Mouse (Mus musculus) frontal cortex, adult 2 months (tissue): ENCODE results near the gene Hist1h4b. TPM values are rescaled to one million over a fixed set of nuclear protein-coding genes. Genes with fewer than 3 reads are reported as not detected.

Source experiments
- DNase-seq, 2 experiments: peaks; one replicate each; pipeline ENCODE4 v3.0.0; 2022; ENCODE audit warnings: low spot score in 1 of 2; ENCODE audit errors: extremely low spot score in 1 of 2
- polyA plus RNA-seq: library from polyadenylated mRNA; depleted of rRNA; stranded (reverse); fragments of >200 nt; gene quantifications from 2 replicates; pipeline ENCODE4 v1.2.3, GENCODE M21; 2012

Hist1h4b gene
- polyA plus RNA-seq, 1 experiment = 2.9 TPM

DNA sequence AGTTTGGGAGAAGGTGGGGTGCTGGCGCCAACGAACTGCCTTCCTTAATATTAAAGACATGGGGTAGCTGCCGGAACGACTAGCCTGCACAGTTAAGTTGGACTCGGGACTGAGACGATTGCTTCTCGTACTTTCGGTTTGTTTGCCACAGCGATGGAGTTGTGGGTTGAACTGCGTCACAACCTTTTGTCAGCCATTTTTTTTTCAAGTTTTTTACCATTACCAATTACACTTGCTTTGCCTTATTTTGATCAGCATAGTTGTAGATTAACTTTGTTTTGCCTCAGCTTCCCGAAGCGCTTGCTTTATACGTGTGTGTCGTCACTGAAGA, 16.9 kb upstream of the Hist1h4b start:
- no peak for DNase-seq

DNA sequence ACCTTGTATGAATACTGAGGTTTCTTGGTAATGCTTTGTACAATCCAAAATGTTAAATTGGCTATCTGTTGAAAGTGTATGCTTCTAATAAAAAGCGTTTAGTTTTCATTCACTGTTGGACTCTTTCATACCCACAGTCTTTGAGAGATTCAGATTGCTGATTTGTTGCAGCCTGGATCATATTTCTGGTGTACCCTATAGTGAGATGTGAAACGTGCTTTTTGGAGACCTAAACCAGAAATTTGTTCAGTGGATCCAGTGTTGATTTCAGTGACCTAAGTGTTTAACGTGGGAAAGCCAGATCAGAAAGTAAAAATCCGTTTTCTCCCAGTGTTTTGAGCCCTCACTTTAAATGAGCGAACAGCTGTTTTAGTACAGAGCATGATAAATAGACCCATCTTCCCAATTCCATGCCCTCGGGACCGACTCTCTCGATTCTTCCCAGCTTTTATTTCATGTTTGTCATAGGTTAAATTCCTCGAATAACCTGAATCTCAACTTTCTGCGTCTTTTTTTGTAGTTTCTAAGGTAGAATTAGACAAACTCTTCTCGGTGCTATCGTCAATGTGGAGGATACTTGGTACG, 16.5 kb upstream of the Hist1h4b start:
- no peak for DNase-seq

DNA sequence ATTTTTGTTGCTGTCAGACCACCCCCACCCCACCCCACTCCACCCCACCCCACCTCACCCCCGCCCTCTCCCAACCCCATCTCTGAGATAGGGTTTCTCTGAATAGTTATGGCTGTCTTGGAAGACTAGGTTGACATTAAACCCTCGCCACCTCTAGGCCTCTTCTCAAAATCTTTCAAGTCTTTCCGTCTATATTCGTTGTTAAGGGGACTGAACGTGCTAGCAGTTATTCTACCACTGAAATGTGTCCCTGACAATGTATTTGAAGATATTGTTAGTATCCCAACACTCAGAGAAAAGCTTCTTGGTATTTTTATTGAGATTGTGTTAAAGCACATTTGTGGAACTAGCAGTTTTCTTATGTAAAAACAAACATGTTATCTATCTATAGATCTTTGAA, 15.9 kb upstream of the Hist1h4b start:
- DNase-seq = no peak

DNA sequence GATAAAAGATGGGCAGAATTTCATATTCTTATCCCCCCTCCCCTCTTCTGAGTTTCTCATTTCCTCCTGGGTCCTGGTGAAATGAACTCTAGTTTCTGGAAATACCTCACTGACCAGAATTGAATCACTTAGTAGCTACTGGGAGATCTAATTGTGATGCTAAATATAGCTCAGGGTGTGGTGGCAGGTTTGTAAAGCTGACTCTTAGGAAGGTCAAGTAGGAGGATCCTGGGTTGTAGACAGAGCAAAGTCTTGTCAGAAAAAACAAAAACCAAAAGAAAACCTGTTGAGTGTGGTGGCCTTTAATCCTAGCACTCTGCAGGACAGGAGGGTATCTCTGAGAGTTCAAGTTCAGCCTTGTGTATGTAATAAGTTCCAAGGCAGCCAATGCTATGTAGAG, 14.8 kb upstream of the Hist1h4b start:
- DNase-seq = no peak

DNA sequence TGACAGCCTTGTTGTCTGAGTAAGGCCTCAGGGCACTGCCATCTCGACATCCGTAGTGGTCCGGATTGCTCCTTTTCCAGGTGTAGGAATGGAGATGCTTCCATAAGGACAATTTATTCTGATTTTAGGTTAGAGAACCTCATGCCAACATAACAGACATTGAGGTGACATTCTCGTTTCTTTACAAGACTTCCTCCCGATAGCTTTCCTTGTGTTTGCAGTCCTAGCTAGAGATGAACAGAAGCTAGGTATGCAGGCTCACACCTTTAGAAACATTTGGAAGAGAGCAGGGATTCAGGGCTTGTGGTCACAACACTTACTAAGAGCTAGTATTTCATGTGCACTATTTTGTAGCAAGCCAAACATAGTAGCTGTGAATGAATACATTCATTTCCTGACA, 13.6 kb upstream of the Hist1h4b start:
- DNase-seq = no peak

DNA sequence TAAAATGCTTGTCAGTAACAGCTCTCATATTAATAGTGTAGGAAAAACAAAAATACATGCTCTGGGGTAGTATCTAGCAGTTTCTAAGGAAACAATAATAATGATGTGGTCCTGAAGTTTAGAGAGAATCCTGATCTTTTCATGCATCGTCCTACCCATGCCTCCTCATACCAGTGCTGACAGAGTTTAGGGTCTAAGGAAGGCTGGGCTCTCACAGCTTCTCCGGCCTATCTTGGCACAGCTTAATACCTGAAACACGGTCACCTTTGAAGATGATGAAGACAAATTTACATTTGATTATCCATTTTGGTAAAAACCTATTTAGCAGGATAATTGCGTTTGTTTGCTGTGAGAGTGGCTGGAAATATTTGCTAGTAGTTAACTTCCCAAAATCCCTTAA, 12.8 kb upstream of the Hist1h4b start:
- DNase-seq = no peak

DNA sequence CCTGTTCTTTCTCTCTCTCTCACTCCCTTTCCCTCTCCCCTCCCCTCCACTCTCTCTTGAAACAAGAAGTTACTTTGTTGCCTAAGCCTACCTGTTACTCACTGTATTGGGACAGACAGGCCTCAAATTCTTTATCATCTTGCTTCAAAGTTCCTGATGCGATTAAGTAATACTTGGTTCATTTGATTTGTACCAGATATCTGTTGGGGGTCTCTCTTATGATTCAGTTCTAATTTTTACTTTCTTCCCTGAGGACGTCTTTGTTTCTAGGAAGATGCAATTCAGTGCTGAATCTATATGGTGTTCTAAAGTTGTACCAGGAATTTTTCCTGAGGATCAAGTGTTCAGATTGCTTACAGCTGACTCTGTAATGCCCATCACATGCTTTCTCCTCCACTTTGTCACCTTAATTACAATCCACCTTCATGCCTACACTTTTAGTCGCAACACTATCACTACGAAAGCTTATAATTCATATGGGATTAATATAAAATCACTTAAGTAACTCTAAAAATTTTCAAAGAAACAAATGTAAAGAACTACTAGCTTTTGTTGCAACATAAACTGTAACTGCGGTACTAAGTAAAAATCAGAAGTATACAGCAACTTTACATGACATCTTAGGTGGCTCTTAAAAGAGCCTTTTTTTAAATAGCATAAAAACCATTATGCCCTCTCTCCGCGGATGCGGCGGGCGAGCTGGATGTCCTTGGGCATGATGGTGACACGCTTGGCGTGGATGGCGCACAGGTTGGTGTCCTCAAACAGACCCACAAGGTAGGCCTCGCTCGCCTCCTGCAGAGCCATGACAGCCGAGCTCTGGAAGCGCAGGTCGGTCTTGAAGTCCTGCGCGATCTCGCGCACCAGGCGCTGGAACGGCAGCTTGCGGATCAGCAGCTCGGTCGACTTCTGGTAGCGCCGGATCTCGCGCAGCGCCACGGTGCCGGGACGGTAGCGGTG, 12.1 kb upstream of the Hist1h4b start:
- DNase-seq = no peak

DNA sequence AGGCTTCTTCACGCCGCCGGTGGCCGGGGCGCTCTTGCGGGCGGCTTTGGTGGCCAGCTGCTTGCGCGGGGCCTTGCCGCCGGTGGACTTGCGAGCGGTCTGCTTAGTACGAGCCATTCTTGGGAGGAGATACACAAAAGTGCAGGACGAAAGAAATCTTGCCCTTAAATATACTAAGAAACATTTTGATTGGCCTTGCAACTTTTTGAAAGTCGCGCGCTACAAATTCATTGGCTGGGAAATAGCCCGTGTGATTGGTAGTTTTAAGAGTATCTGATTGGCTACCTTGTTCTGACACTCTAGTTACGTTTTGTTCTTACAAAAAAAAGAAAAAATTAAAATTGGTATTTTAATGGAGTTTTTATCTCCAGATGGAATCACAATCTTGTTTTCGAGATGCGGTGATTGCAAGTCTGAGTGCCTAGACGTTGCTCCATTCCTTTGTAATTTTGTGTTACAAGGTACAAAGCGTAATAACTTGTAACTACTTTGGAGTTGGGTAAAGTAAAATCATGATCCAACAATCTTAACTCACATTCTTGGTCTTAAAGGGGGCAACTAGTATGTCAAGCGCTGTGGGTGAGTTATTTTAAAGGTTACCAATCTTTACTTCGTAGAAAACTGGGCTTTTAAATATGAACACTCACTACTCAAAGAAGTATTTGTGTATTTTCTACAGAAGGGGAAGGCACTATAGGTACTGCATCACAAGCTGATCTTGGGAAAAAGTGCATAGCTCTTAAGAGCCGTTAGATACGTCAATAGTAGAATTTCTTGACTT, 11.2 kb upstream of the Hist1h4b start, which contains the start of gene Hist1h3c:
TSS of gene Hist1h3c (minus strand) at position 222 of the 781 bp plus-strand sequence.
- DNase-seq = peak; percentile 75 to 93

DNA sequence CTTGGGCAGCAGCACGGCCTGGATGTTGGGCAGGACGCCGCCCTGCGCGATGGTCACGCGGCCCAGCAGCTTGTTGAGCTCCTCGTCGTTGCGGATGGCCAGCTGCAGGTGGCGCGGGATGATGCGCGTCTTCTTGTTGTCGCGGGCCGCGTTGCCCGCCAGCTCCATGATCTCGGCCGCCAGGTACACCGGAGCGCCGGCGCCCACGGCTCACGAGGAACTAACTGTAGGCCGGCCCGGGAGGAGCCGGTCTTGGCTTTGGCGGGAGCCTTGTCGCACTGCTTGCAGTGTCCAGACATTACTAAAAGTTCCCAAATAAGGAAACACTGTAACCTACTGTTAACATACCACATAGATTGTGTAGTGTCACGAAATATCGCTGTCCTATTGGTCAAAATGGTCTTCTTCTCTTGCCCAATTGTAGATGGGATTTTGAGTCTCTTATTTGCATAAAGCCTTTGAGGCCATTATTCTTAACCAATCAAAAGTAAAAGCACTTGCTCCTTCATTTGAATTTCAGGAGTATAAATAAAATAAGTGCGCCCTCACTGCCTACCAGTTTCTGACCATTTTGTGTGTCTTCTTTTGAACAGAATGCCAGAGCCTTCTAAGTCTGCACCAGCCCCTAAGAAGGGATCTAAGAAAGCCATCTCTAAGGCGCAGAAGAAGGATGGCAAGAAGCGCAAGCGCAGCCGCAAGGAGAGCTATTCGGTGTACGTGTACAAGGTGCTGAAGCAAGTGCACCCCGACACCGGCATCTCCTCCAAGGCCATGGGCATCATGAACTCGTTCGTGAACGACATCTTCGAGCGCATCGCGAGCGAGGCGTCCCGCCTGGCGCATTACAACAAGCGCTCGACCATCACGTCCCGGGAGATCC, 10.4 kb upstream of the Hist1h4b start, which contains the start of gene Hist1h2bb:
TSS of gene Hist1h2bb (plus strand) at position 534 of the 880 bp plus-strand sequence.
- peak; percentile 91 to 92 for DNase-seq

DNA sequence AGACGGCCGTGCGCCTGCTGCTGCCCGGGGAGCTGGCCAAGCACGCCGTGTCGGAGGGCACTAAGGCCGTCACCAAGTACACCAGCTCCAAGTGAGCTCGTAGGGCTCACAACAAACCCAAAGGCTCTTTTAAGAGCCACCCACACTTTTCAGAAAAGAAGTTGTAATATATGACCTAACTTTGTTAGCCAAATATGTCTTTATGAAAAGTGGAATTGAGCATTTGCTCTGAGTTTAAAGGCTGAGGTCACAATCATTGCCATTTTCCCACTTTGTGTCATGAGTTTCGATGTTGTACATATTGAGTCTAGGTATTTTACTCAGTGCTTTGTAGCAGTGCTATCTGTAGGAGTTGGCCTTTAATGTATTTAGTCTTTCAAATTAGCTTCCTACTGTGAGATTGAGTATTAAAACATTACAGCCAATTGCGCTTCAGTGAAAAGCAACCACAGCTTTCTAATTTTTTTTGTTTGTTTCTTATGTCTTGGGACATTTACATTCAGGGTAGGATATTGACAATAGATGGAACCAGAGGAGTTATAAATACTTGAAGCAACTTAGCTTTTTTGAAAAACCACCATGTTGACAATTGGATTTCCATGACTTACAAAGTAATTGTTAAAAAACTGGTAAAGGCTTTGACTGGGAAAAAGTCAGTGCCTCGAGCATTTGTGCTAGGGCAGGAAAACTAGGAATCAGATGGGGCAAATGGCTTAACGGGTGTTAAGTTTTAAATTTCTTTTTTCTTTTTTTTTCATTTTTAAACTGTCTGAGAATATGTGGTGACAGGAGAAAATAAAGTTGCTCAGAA, 9.5 kb upstream of the Hist1h4b start:
- no peak for DNase-seq

DNA sequence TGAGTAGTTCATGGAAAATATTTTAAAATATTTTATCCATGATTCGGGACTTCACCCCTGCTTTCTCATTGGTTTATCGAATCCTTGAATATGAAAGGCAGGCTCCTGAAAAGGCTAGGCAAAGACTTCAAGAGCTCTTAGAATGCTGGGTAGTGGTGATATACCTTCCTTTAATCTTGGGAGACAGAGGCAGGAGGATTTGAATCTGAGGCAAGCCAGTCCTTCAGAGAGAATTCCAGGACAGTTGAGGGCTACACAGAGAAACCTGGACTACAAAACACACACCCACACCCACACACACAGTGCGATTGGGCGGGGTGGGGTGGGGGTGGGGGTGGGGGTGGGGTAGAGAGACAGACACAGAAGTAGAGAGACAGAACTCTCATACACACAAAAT, 8.9 kb upstream of the Hist1h4b start:
- no peak for DNase-seq

DNA sequence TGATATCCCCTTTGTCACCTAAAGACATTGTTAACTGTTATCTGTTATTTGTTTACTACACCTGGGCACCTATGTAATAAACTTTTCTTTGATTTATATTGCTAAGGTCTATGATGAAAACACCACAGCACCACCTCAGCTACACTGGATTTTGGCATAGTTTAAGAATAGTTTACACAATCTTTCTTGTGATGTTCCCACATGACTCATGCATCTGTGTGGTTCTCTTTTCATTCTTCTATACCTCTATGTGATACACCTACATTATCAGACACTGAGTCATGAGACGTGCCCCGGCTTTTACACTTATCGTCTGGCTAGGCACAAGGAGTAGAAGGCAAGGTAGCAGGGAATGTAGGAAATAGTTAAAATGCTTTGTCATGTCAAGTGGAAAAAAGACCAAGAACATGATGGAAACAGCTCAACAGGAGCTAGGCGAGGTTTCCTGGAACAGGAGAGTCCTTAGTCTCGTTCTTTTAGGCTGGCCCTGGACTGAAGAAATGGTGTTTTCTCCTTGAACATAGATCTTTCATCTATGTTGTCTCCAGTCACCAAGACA, 7.2 kb upstream of the Hist1h4b start:
- DNase-seq = no peak

DNA sequence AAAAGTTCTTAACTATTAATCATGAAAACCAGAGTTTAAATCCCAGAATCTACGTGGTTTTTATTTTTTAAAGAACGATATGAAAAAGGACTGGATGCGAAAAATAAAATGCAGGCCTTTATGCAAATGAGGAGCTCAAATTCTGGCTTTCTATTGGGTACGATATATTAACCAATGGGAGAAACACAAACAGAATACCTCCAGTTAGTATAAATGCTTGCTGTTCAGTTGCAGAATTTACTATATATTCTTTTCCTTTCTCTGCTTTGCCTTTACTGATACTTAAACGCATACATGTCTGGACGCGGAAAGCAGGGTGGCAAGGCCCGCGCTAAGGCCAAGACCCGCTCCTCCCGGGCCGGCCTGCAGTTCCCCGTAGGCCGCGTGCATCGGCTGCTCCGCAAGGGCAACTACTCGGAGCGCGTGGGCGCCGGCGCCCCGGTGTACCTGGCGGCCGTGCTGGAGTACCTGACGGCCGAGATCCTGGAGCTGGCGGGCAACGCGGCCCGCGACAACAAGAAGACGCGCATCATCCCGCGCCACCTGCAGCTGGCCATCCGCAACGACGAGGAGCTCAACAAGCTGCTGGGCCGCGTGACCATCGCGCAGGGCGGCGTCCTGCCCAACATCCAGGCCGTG, 5.9 kb upstream of the Hist1h4b start, which contains the start of gene Hist1h2ab:
TSS of gene Hist1h2ab (plus strand) at position 288 of the 639 bp plus-strand sequence.
- DNase-seq = peak in 1 of 2 experiments; percentile 78

DNA sequence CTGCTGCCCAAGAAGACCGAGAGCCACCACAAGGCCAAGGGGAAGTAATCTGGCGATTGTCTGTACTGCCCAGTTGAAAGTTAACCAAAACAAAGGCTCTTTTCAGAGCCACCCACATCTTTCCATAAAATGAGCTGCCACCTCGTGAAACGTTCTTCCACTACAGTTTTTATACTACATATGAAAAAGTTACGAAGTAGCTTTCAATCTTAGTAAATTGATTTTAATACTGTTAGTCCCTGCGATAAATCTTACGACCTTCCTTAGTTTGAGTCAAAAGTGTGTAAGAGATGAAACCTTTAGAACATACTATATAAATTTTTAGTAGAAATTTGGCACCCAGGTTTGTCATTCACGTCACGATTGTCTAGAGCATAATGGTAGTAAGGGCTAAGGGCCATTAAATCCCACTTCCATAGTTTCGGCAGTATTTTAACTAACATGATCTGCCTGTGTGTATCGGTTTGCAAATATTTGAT, 5.3 kb upstream of the Hist1h4b start:
- no peak for DNase-seq

DNA sequence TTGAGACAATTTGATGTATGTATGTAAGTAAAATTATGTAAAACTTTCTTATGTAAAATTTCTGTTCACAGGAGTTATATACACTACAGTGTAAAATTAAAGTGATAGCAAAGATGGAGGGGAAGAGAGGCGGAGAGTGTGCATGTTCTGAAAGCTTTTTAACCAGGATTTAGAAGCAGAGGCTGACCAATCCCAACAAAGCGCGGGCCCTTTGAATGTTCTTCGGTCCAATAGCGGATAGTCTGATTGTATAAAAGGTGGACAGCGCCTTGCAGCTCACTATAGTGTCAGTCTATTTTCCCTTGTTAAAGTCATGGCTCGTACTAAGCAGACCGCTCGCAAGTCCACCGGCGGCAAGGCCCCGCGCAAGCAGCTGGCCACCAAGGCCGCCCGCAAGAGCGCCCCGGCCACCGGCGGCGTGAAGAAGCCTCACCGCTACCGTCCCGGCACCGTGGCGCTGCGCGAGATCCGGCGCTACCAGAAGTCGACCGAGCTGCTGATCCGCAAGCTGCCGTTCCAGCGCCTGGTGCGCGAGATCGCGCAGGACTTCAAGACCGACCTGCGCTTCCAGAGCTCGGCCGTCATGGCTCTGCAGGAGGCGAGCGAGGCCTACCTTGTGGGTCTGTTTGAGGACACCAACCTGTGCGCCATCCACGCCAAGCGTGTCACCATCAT, 4.6 kb upstream of the Hist1h4b start, which contains the start of gene Hist1h3b:
TSS of gene Hist1h3b (plus strand) at position 201 of the 675 bp plus-strand sequence.
- DNase-seq = peak; percentile 92 to 98

DNA sequence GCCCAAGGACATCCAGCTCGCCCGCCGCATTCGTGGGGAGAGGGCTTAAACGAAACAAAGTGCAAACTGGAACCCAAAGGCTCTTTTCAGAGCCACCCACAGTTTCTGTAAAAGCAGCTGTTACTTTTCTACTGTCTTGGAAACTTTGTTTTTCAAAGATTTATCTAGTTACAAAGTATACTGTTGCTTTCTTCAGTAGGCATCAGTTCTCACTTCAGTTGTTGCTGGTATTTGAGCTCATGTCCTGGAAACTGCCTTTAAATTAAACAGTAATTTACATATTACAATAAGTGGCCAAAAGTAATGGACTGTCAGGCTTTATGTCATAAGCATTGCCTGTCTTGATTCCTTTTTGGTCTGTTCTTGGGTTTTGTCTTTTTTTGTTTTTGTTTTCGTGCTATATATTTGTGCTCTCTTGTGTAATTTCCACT, 4.1 kb upstream of the Hist1h4b start:
- no peak for DNase-seq

DNA sequence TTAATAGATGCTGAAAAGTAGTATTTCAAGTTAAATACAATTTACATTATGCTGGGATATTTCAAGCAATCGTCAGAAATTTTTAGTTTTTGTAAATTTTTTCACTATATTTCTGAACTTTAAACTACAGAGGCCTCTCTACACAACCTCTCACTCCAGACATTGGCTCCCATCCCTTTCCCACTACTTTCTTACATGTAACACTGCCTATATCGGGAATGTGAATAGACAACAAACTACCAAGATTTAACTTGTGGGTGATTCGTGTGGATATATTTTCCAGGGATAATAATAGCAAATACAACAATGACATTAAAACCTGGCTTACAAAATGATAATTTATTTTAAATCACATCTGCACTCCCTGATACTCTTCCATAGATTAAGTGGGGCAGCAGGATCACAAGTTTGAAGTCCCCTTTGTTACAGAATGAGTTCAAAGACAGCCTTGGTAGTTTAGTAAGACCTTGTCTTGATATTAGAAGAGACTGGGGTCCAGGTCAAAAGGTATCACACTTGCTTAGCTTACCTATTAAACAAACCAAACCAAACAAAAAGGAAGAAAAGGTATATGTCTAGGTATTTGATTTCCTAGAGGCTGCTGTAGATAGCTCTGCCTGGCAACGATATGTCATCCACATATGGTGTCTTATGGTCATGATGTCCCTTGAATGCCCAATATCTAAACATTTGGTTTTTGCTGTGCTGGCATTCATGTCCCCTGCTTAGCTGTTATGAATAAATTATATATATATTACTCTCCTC, 3.3 kb upstream of the Hist1h4b start:
- no peak for DNase-seq
